Mouse (Mus musculus) hindbrain, embryonic 13.5 days (tissue): ENCODE measurements around the gene Amacr. TPM values are rescaled to one million over a fixed set of nuclear protein-coding genes. Genes with fewer than 3 reads are reported as not detected.

Experiments
- ATAC-seq: fragments of 200-750 bp; cut with Nextera tagmentation; 2 replicates; pipeline ENCODE4 v1.8.0; 2017; ENCODE audit warnings: moderate TSS enrichment; ENCODE audit not compliant: low FRiP score
- H3K27ac ChIP-seq: fragments of 300-500 bp; sonication (generic); 2 replicates; pipeline ENCODE4 v1.5.1; 2015; ENCODE audit warnings: inconsistent platforms, mild to moderate bottlenecking, moderate library complexity
- H3K27me3 ChIP-seq: fragments of 300-500 bp; sonication (generic); 2 replicates; pipeline ENCODE4 v1.6.1; 2015; ENCODE audit warnings: mild to moderate bottlenecking, inconsistent platforms
- H3K36me3 ChIP-seq: fragments of 300-500 bp; sonication (generic); 2 replicates; pipeline ENCODE4 v1.6.1; 2015; ENCODE audit warnings: mild to moderate bottlenecking, inconsistent platforms
- H3K4me1 ChIP-seq: fragments of 300-500 bp; sonication (generic); replicated peaks from 2 replicates; pipeline ENCODE4 v1.6.1; 2015; ENCODE audit warnings: inconsistent platforms
- H3K4me2 ChIP-seq: fragments of 300-500 bp; sonication (generic); 2 replicates; pipeline ENCODE4 v1.6.1; 2015; ENCODE audit warnings: inconsistent platforms, mild to moderate bottlenecking, moderate library complexity
- H3K4me3 ChIP-seq: fragments of 300-500 bp; sonication (generic); 2 replicates; pipeline ENCODE4 v1.5.1; 2015; ENCODE audit warnings: mild to moderate bottlenecking, inconsistent platforms
- H3K9ac ChIP-seq: fragments of 300-500 bp; sonication (generic); 2 replicates; pipeline ENCODE4 v1.6.1; 2015; ENCODE audit warnings: mild to moderate bottlenecking, inconsistent platforms
- H3K9me3 ChIP-seq: fragments of 300-500 bp; sonication (generic); 2 replicates; pipeline ENCODE4 v1.6.1; 2016; ENCODE audit warnings: inconsistent platforms
- WGBS: fragments of 180-500 bp; shearing (Covaris S2); methylation state at CpG from one replicate; pipeline ENCODE4 v1.1.7; 2015; 5-methylcytosine and 5-hydroxymethylcytosine counted together
- polyA plus RNA-seq: library from polyadenylated mRNA; unstranded; fragments of >200 nt; fragmentation: Nextera tagmentation; extraction: Ambion mirVana; gene quantifications from 2 replicates; pipeline ENCODE4 v1.2.1, GENCODE M21; 2015

The Amacr gene
- polyA plus RNA-seq, 1 experiment from 2014 or later, result 9.6 TPM

- Histone ChIP-seq H3K27me3 (no peaks in the 10 kb centered on the region), H3K9ac (no peak within 1 kb of the TSS), H3K4me1 (no peaks in the 10 kb centered on the region), H3K9me3 (no peaks in the 10 kb centered on the region), H3K36me3 (peaks cover 5% of the 10 kb centered on the region; the same call in 1 of the 2 replicates), H3K4me2 (no peak within 1 kb of the TSS), H3K4me3 (no peak within 1 kb of the TSS), H3K27ac (no peak within 1 kb of the TSS)
- ATAC-seq, result no peak
- 66% methylated on average over 7 of the region's 7 CpGs for WGBS
These were observed 18.9 kb downstream of the Amacr start, which contains the start of gene Slc45a2 for GRCm38 (mm10) chr15:11000421-11000820. TSS of gene Slc45a2 (plus strand) at chr15:11000721.

GRCm38 (mm10) chr15:11003791-11004190 is 22.2 kb downstream of the Amacr start:
- no peak overlapping the region for H3K4me2 ChIP-seq
- H3K36me3 ChIP-seq, result no peaks in the 10 kb centered on the region
- no peaks in the 10 kb centered on the region for H3K4me1 ChIP-seq
- H3K27ac ChIP-seq, result no peak overlapping the region
- no peak overlapping the region for H3K4me3 ChIP-seq
- no peak overlapping the region for H3K9ac ChIP-seq
- ATAC-seq, result no peak
- 92% methylated on average over 4 of the region's 4 CpGs for WGBS
- H3K9me3 ChIP-seq, result no peaks in the 10 kb centered on the region
- H3K27me3 ChIP-seq, result no peaks in the 10 kb centered on the region

- H3K27me3 ChIP-seq, result no peaks in the 10 kb centered on the region
- H3K9me3 ChIP-seq, result no peaks in the 10 kb centered on the region
- no peak overlapping the region for H3K4me2 ChIP-seq
- H3K36me3 ChIP-seq, result no peaks in the 10 kb centered on the region
- H3K4me3 ChIP-seq, result no peak overlapping the region
- H3K9ac ChIP-seq, result no peak overlapping the region
- H3K27ac ChIP-seq, result no peak overlapping the region
- no peak for ATAC-seq
- H3K4me1 ChIP-seq, result no peaks in the 10 kb centered on the region
- WGBS, result 84% methylated on average over 6 of the region's 6 CpGs
These were observed 23.1 kb downstream of the Amacr start for GRCm38 (mm10) chr15:11004646-11005045.

- WGBS, result 32% methylated on average over 5 of the region's 5 CpGs
- no peak overlapping the region for H3K4me3 ChIP-seq
These were observed 27.2 kb downstream of the Amacr start for GRCm38 (mm10) chr15:11008756-11009155.

GRCm38 (mm10) chr15:11010976-11011548 is 29.5 kb downstream of the Amacr start:
- WGBS, result 94% methylated on average over 11 of the region's 11 CpGs
- H3K27me3 ChIP-seq, result no peaks in the 10 kb centered on the region
- H3K4me3 ChIP-seq, result no peak overlapping the region
- no peaks in the 10 kb centered on the region for H3K4me1 ChIP-seq
- no peaks in the 10 kb centered on the region for H3K9me3 ChIP-seq
- no peak overlapping the region for H3K27ac ChIP-seq
- ATAC-seq, result no peak
- no peak overlapping the region for H3K9ac ChIP-seq
- H3K4me2 ChIP-seq, result no peak overlapping the region
- no peaks in the 10 kb centered on the region for H3K36me3 ChIP-seq

More at GRCm38 (mm10) chr15:11008756-11009155, 27.2 kb downstream of the Amacr start:
- Histone ChIP-seq H3K4me1 (no peaks in the 10 kb centered on the region), H3K36me3 (no peaks in the 10 kb centered on the region), H3K9me3 (no peaks in the 10 kb centered on the region), H3K4me2 (no peak overlapping the region), H3K27ac (no peak overlapping the region), H3K9ac (no peak overlapping the region), H3K27me3 (no peaks in the 10 kb centered on the region)
- no peak for ATAC-seq

GRCm38 (mm10) chr15:11014931-11015330 is 33.4 kb downstream of the Amacr start:
- no peak overlapping the region for H3K9ac ChIP-seq
- no peaks in the 10 kb centered on the region for H3K36me3 ChIP-seq
- H3K27me3 ChIP-seq, result no peaks in the 10 kb centered on the region
- H3K27ac ChIP-seq, result no peak overlapping the region
- H3K4me3 ChIP-seq, result no peak overlapping the region
- no peak overlapping the region for H3K4me2 ChIP-seq
- H3K4me1 ChIP-seq, result no peaks in the 10 kb centered on the region
- no peak for ATAC-seq
- 43% methylated on average over 2 of the region's 2 CpGs for WGBS
- no peaks in the 10 kb centered on the region for H3K9me3 ChIP-seq

GRCm38 (mm10) chr15:11026801-11027561 is 45.4 kb downstream of the Amacr start:
- no peak for ATAC-seq
- Histone ChIP-seq H3K9ac (no peak overlapping the region), H3K9me3 (no peaks in the 10 kb centered on the region), H3K4me3 (no peak overlapping the region), H3K4me1 (no peaks in the 10 kb centered on the region), H3K27ac (no peak overlapping the region), H3K36me3 (no peaks in the 10 kb centered on the region), H3K27me3 (no peaks in the 10 kb centered on the region), H3K4me2 (no peak overlapping the region)
- 74% methylated on average over 4 of the region's 4 CpGs for WGBS

- 69% methylated on average over 3 of the region's 3 CpGs for WGBS
- Histone ChIP-seq H3K9ac (no peak overlapping the region), H3K36me3 (no peaks in the 10 kb centered on the region), H3K4me2 (no peak overlapping the region), H3K9me3 (no peaks in the 10 kb centered on the region), H3K27me3 (peaks cover 18% of the 10 kb centered on the region), H3K27ac (no peak overlapping the region), H3K4me3 (no peak overlapping the region), H3K4me1 (no peaks in the 10 kb centered on the region)
- ATAC-seq, result no peak
These were observed 48.6 kb downstream of the Amacr start for GRCm38 (mm10) chr15:11030188-11030587.

- Histone ChIP-seq H3K27ac (no peak overlapping the region), H3K4me1 (peaks cover 25% of the 10 kb centered on the region), H3K9me3 (no peaks in the 10 kb centered on the region), H3K36me3 (no peaks in the 10 kb centered on the region), H3K27me3 (peaks cover 53% of the 10 kb centered on the region), H3K9ac (peak overlapping the region; percentile 63), H3K4me3 (peak overlapping the region; percentile 43), H3K4me2 (peak overlapping the region; percentile 80)
- ATAC-seq, result peak; percentile 17; the same call in 1 of the 2 replicates
- WGBS, result 5% methylated on average over 34 of the region's 34 CpGs
These were observed 54.5 kb downstream of the Amacr start for GRCm38 (mm10) chr15:11035947-11036474.

- Histone ChIP-seq H3K9me3 (no peaks in the 10 kb centered on the region), H3K9ac (peak overlapping the region; percentile 63), H3K27me3 (peaks cover 53% of the 10 kb centered on the region), H3K27ac (no peak overlapping the region), H3K4me1 (peaks cover 25% of the 10 kb centered on the region), H3K4me3 (peak overlapping the region; percentile 43), H3K36me3 (no peaks in the 10 kb centered on the region), H3K4me2 (peak overlapping the region; percentile 80)
- peak; percentile 41 for ATAC-seq
- 4% methylated on average over 49 of the region's 49 CpGs for WGBS
These were observed 55.2 kb downstream of the Amacr start for GRCm38 (mm10) chr15:11036535-11037375.

- no peaks in the 10 kb centered on the region for H3K36me3 ChIP-seq
- peak overlapping the region; percentile 43 for H3K4me3 ChIP-seq
- peak overlapping the region; percentile 63 for H3K9ac ChIP-seq
- peaks cover 25% of the 10 kb centered on the region for H3K4me1 ChIP-seq
- peak overlapping the region; percentile 80 for H3K4me2 ChIP-seq
- H3K9me3 ChIP-seq, result no peaks in the 10 kb centered on the region
- no peak overlapping the region for H3K27ac ChIP-seq
- 2% methylated on average over 8 of the region's 8 CpGs for WGBS
- ATAC-seq, result peak; percentile 6; the same call in 1 of the 2 replicates
- H3K27me3 ChIP-seq, result peaks cover 53% of the 10 kb centered on the region
These were observed 55.8 kb downstream of the Amacr start for GRCm38 (mm10) chr15:11037376-11037695.

- H3K27ac ChIP-seq, result no peak within 1 kb of the TSS
- ATAC-seq, result no peak
- peak within 1 kb of the TSS; percentile 63 for H3K9ac ChIP-seq
- no peaks in the 10 kb centered on the region for H3K9me3 ChIP-seq
- no peaks in the 10 kb centered on the region for H3K36me3 ChIP-seq
- peaks cover 53% of the 10 kb centered on the region for H3K27me3 ChIP-seq
- WGBS, result 3% methylated on average over 16 of the region's 16 CpGs
- H3K4me3 ChIP-seq, result peak within 1 kb of the TSS; percentile 43
- H3K4me2 ChIP-seq, result peak within 1 kb of the TSS; percentile 80
- H3K4me1 ChIP-seq, result peaks cover 25% of the 10 kb centered on the region
These were observed 56.2 kb downstream of the Amacr start, which contains the start of gene Rxfp3 for GRCm38 (mm10) chr15:11037711-11038110. TSS of gene Rxfp3 (minus strand) at chr15:11037991.
